Mouse (Mus musculus) lung, embryonic 14.5 days (tissue): ENCODE data around the gene Cx3cr1. TPM values are rescaled to one million over a fixed set of nuclear protein-coding genes. Genes with fewer than 3 reads are reported as not detected.
A peak's percentile ranks its signal among the peaks of the same experiment; 100 is the strongest.

ENCODE experiments used
- ATAC-seq: fragments of 200-750 bp; cut with Nextera tagmentation; 2 replicates; pipeline ENCODE4 v1.8.0; 2017; ENCODE audit warnings: mild to moderate bottlenecking, moderate TSS enrichment, moderate library complexity; ENCODE audit not compliant: insufficient read depth
- DNase-seq: peaks from one replicate; pipeline ENCODE4 v3.0.0-alpha.2; 2015
- H3K27ac ChIP-seq: fragments of 300-500 bp; sonication (generic); 2 replicates; pipeline ENCODE4 v1.5.1; 2014; ENCODE audit warnings: low read depth, mild to moderate bottlenecking, moderate library complexity
- H3K27me3 ChIP-seq: fragments of 300-500 bp; sonication (generic); 2 replicates; pipeline ENCODE4 v1.6.1; 2014; ENCODE audit warnings: low read length, control low read depth; ENCODE audit not compliant: insufficient read depth
- H3K36me3 ChIP-seq: fragments of 300-500 bp; sonication (generic); 2 replicates; pipeline ENCODE4 v1.6.1; 2014; ENCODE audit warnings: control low read depth; ENCODE audit not compliant: insufficient read depth
- H3K4me1 ChIP-seq: fragments of 300-500 bp; sonication (generic); 2 replicates; pipeline ENCODE4 v1.6.1; 2014; ENCODE audit warnings: antibody characterized with exemption, control low read depth; ENCODE audit not compliant: insufficient read depth
- H3K4me2 ChIP-seq: fragments of 300-500 bp; sonication (generic); 2 replicates; pipeline ENCODE4 v1.6.1; 2014; ENCODE audit warnings: mild to moderate bottlenecking
- H3K4me3 ChIP-seq: fragments of 300-500 bp; sonication (generic); 2 replicates; pipeline ENCODE4 v1.5.1; 2014; ENCODE audit warnings: low read depth, low read length
- H3K9ac ChIP-seq: fragments of 300-500 bp; sonication (generic); 2 replicates; pipeline ENCODE4 v1.6.1; 2014
- H3K9me3 ChIP-seq: fragments of 300-500 bp; sonication (generic); 2 replicates; pipeline ENCODE4 v1.6.1; 2016; ENCODE audit warnings: low read depth, low read length, control low read depth
- CTCF ChIP-seq: IDR thresholded peaks from 2 replicates; pipeline ENCODE4 v1.5.1; 2016; ENCODE audit warnings: antibody characterized with exemption, low read depth
- WGBS: fragments of 180-500 bp; shearing (Covaris S2); extraction: QIAGEN DNeasy Blood & Tissue Kit; methylation state at CpG from one replicate; pipeline ENCODE4 v1.1.7; 2014; 5-methylcytosine and 5-hydroxymethylcytosine counted together
- polyA plus RNA-seq: library from polyadenylated mRNA; unstranded; fragments of >200 nt; fragmentation: Nextera tagmentation; extraction: Ambion mirVana; gene quantifications from 2 replicates; pipeline ENCODE4 v1.2.1, GENCODE M21; 2014

Gene Cx3cr1
- polyA plus RNA-seq, 1 experiment from 2014 or later, result 9.7 TPM

DNA sequence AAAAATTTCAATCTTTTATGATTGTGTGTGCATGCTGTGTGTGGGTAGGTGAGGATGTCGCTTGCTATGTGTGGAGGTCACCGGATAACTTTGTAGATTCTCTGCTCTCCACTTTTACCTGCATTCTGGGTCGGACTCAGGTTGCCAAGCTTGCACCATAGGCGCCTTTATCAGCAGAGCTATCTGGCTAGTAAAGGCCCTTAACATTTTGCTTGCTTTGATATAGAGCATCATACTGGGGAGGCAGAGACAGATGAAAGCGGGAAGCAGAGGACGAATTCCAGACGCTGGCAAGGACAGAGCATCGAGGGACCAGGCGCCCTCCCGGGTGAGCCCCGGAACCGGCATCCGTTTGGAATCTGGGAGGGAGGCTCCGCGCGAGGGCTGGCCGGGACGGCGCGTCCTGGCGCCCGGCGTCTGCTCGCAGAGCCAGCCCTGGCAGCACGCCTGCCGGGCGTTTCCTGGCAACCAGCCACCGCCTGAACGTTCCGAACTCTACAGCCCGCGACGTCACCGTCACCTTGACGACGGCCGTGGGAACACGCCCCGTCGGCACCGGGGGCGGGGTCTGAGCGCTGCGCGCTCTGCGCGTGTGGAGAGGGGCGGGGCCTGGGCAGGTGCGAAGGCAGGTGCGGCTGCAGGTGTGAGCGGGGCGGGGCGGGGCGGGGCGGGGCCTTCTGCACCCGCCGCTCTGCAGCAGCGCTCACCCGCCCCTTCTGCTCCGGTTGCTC is 58.7 kb downstream of the Cx3cr1 start:
- ATAC-seq (peak; percentile 92), DNase-seq (peak; percentile 100)
- TF ChIP-seq CTCF, result no peak
- no peaks in the 10 kb centered on the region for H3K27me3 ChIP-seq
- H3K36me3 ChIP-seq, result no peaks in the 10 kb centered on the region
- peak overlapping the region; percentile 86 for H3K27ac ChIP-seq
- peak overlapping the region; percentile 37 for H3K4me3 ChIP-seq
- no peaks in the 10 kb centered on the region for H3K9me3 ChIP-seq
- peak overlapping the region; percentile 35 for H3K9ac ChIP-seq
- H3K4me2 ChIP-seq, result peak overlapping the region; percentile 86
- WGBS, result 1% methylated on average over 50 of the region's 60 CpGs
- peaks cover 5% of the 10 kb centered on the region; the same call in 1 of the 2 replicates for H3K4me1 ChIP-seq

DNA sequence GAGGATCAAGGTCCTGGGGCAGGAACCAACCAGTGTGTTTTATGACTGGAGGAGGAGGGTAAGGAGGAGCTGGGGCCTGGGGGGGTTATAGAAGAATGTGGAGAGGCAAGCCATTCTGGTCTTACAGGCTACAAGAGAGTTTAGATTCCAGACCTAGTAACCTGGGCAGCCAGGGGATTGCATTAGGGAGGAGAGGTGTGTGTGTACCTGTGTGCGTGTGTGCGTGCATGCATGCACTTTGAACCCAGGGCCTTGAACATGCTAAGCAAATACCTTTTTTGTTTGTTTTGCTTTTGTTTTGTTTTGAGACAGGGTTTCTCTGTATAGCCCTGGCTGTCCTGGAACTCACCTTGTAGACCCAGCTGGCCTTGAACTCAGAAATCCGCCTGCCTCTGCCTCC is 59.8 kb downstream of the Cx3cr1 start:
- Histone ChIP-seq H3K4me2 (no peak overlapping the region), H3K27ac (no peak overlapping the region), H3K27me3 (no peaks in the 10 kb centered on the region), H3K36me3 (no peaks in the 10 kb centered on the region), H3K4me1 (peaks cover 5% of the 10 kb centered on the region; the same call in 1 of the 2 replicates), H3K9me3 (no peaks in the 10 kb centered on the region), H3K4me3 (no peak overlapping the region), H3K9ac (no peak overlapping the region)
- 86% methylated on average over 3 of the region's 3 CpGs for WGBS
- TF ChIP-seq CTCF, result no peak
- ATAC-seq (no peak), DNase-seq (no peak)

DNA sequence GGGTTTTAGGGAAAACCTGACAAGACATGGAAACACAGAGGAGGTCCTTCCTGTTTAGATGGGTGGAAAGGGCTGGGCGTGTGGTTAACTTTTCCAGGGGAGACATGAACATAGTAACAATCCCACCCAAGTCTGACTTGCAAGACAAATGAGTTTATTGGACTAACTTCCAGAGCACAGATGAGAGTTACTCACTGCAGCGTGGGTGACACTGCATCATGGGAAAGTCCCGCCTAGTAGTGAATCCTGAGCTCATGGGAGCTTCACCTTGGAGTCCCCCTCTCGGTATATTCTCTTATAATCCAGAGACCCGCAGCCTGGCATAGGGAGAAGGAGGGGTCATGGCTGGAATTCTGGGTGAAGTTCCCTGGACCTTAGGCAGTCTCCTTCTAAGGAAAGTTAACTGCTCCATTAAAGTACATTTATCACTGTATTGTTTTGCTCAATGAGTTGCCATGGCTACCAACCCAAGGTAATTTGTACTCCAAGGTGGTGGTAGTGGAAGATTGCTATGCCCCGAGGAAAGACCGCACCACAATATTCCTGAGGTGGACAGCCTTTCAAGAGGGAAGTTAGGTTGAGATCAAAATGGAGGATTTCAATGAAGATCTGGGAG is 60.3 kb downstream of the Cx3cr1 start:
- ATAC-seq, result no peak
- H3K27ac ChIP-seq, result no peak overlapping the region
- DNase-seq, result no peak
- no peak overlapping the region for H3K9ac ChIP-seq
- no peak overlapping the region for H3K4me3 ChIP-seq
- H3K27me3 ChIP-seq, result no peaks in the 10 kb centered on the region
- peaks cover 5% of the 10 kb centered on the region; the same call in 1 of the 2 replicates for H3K4me1 ChIP-seq
- H3K36me3 ChIP-seq, result no peaks in the 10 kb centered on the region
- H3K9me3 ChIP-seq, result no peaks in the 10 kb centered on the region
- no peak overlapping the region for H3K4me2 ChIP-seq
- no peak for TF ChIP-seq CTCF
- 75% methylated on average over 7 of the region's 7 CpGs for WGBS

DNA sequence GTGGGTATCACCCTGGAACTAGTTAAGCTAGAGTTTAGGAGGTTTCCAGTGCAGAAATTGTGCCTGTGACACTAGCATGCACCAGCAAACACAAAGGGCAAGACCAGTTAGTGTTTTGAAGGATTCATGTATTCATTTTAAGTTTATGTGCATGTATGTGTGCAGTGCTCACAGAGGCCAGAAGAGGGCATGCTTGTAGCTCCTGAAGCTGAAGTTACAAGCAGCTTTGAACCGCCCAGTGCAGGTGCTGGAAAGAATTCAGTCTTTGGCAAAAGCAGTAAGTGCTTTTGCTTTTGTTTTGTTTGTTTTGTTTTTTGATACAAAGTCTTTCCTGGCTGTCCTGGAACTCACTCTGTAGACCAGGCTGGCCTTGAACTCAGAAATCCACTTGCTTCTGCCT is 61.8 kb downstream of the Cx3cr1 start:
- TF ChIP-seq CTCF, result no peak
- H3K27me3 ChIP-seq, result no peaks in the 10 kb centered on the region
- H3K9ac ChIP-seq, result no peak overlapping the region
- no peak overlapping the region for H3K4me2 ChIP-seq
- ATAC-seq (no peak), DNase-seq (no peak)
- peaks cover 5% of the 10 kb centered on the region; the same call in 1 of the 2 replicates for H3K4me1 ChIP-seq
- H3K9me3 ChIP-seq, result no peaks in the 10 kb centered on the region
- H3K4me3 ChIP-seq, result no peak overlapping the region
- no peak overlapping the region for H3K27ac ChIP-seq
- 90% methylated on average over 1 of the region's 1 CpGs for WGBS
- no peaks in the 10 kb centered on the region for H3K36me3 ChIP-seq

DNA sequence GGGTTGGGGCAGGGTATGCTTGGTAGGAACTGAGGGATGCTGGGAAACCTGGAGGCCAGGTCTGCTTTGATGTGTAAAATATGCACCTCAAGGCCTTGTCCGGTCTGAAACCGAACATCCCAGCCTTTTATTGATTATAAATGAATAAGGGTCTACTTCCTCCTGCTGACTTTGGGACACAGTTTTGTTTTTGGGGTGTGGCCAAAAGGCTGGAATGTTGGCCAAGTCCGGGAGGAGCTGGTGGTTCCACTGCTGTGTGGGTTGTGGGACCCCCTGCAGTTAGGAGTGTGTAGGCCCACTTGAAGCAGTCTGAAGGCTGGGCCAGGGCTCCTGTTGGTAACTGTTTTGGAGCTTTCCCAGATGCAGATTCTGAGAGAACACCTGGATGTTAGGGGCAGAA is 63.7 kb downstream of the Cx3cr1 start:
- DNase-seq (peak; percentile 58), ATAC-seq (no peak)
- Histone ChIP-seq H3K4me2 (no peak overlapping the region), H3K9me3 (no peaks in the 10 kb centered on the region), H3K36me3 (no peaks in the 10 kb centered on the region), H3K27ac (no peak overlapping the region), H3K27me3 (no peaks in the 10 kb centered on the region), H3K4me3 (no peak overlapping the region), H3K4me1 (peaks cover 9% of the 10 kb centered on the region), H3K9ac (no peak overlapping the region)
- WGBS, result 44% methylated on average over 3 of the region's 3 CpGs
- TF ChIP-seq CTCF, result peak; percentile 15

DNA sequence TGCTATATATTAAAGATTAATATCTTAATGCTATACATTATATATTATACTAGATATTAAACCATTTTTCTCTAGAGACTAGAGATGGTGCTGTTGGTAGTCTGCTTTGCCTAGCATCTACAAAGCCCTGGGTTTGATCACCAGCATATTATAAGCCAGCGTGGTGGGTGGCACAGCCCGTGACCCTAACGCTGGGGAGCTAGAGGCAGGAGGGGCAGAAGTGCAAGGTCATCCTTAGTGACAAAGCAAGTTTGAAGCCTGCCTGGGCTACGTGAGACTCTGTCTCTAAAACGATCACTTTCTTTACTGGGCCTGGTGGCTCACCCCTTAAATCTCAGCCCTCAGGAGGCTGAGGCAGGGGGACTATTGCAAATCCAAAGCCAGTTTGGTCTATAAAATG is 66.8 kb downstream of the Cx3cr1 start:
- WGBS, result 80% methylated on average over 5 of the region's 5 CpGs
- ATAC-seq (no peak), DNase-seq (no peak)
- no peak for TF ChIP-seq CTCF
- Histone ChIP-seq H3K27ac (no peak overlapping the region), H3K4me3 (no peak overlapping the region), H3K9ac (no peak overlapping the region), H3K9me3 (no peaks in the 10 kb centered on the region), H3K4me1 (peaks cover 9% of the 10 kb centered on the region), H3K36me3 (no peaks in the 10 kb centered on the region), H3K27me3 (no peaks in the 10 kb centered on the region), H3K4me2 (no peak overlapping the region)

DNA sequence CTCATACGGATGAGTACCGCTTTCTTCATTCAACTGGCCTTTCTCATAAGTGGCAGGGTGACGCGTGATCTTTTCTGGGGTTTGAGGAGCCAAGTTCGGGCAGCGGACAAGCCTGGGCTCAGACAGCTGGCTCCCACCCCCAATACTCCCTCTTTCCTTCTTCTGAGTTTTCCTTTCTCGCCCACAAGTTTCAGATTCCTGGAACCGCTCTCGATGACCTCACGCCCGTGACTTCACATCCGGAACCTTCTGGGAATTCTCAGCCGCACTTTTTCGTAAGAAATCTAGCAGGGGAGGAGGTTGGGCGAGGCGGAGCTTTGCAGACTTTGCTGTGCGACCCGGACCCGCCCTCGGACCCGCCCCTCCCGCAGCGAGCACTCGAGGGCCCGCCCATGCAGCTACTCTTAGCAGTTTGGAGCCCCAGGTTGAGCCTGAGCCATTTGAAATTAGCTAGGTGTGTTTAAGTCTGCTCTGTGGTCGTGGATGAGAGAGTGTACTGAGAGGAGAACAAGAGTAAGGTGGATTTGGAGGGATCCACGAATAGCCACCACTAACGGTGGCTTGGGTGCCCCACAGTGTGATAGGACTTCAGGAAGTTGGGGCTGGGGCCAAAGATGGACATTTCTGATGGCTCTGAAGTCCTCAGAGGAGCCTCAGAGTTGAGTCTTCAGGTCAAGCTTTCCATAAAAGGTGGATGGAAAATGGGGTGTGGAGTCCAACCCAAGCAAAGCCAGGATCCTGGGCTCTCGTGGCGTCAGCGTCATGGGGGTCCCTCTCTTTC is 67.5 kb downstream of the Cx3cr1 start:
- ATAC-seq (peak; percentile 94), DNase-seq (peak; percentile 98)
- Histone ChIP-seq H3K9ac (peak overlapping the region; percentile 58), H3K4me3 (peak overlapping the region; percentile 38), H3K4me1 (peaks cover 9% of the 10 kb centered on the region), H3K9me3 (no peaks in the 10 kb centered on the region), H3K4me2 (peak overlapping the region; percentile 79), H3K36me3 (no peaks in the 10 kb centered on the region), H3K27me3 (no peaks in the 10 kb centered on the region), H3K27ac (peak overlapping the region; percentile 92)
- TF ChIP-seq CTCF, result no peak
- 7% methylated on average over 31 of the region's 31 CpGs for WGBS
